Mouse (Mus musculus): ENCODE measurements around the gene Prim2.

DNA sequence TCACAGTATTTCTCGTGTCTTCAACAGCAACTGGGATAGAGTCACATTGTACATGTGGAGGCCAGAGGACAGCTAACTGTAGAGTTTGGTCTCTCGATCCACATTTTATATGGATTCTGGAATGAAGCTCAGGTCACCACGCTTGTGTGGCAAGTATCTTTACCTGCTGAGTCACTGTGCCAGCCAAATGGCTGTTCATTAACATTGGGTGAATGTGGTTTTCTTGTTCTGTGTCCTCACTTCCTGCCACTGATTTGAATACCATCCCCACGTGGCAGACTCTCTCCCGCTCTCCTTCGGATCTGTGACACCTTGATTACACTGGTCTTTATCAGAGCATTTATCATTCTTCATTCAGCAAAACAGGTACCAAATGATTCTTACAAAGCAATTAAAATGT, 198.5 kb downstream of the Prim2 start:
- TF ChIP-seq CTCF (IDR thresholded peaks at IDR 0.05; ENCODE audit: borderline replicate concordance, insufficient read depth, low read length) (no peak), POLR2A (IDR thresholded peaks at IDR 0.05; ENCODE audit: low read depth, low read length) (no peak)
